Mouse (Mus musculus) lung, embryonic 15.5 days (tissue): ENCODE results near the gene Rlim. TPM values are rescaled to one million over a fixed set of nuclear protein-coding genes. Genes with fewer than 3 reads are reported as not detected.

Experiments
- ATAC-seq: fragments of 200-750 bp; cut with Nextera tagmentation; 2 replicates; pipeline ENCODE4 v1.8.0; 2017; ENCODE audit warnings: moderate number of reproducible peaks, borderline replicate concordance; ENCODE audit not compliant: low FRiP score, low TSS enrichment; ENCODE audit errors: extremely low read depth
- H3K27ac ChIP-seq: fragments of 300-500 bp; sonication (generic); 2 replicates; pipeline ENCODE4 v1.5.1; 2015; ENCODE audit warnings: moderate library complexity, mild to moderate bottlenecking, inconsistent platforms
- H3K27me3 ChIP-seq: fragments of 300-500 bp; sonication (generic); 2 replicates; pipeline ENCODE4 v1.6.1; 2015; ENCODE audit warnings: inconsistent platforms
- H3K36me3 ChIP-seq: fragments of 300-500 bp; sonication (generic); 2 replicates; pipeline ENCODE4 v1.6.1; 2015; ENCODE audit warnings: inconsistent platforms
- H3K4me1 ChIP-seq: fragments of 300-500 bp; sonication (generic); 2 replicates; pipeline ENCODE4 v1.6.1; 2015; ENCODE audit warnings: inconsistent platforms
- H3K4me2 ChIP-seq: fragments of 300-500 bp; sonication (generic); 2 replicates; pipeline ENCODE4 v1.6.1; 2015; ENCODE audit warnings: inconsistent platforms, mild to moderate bottlenecking, moderate library complexity
- H3K4me3 ChIP-seq: fragments of 300-500 bp; sonication (generic); 2 replicates; pipeline ENCODE4 v1.5.1; 2015; ENCODE audit warnings: mild to moderate bottlenecking, inconsistent platforms
- H3K9ac ChIP-seq: fragments of 300-500 bp; sonication (generic); 2 replicates; pipeline ENCODE4 v1.6.1; 2015; ENCODE audit warnings: inconsistent platforms
- H3K9me3 ChIP-seq: fragments of 300-500 bp; sonication (generic); 2 replicates; pipeline ENCODE4 v1.6.1; 2016; ENCODE audit warnings: inconsistent platforms
- WGBS: fragments of 180-500 bp; shearing (Covaris S2); methylation state at CpG from one replicate; pipeline ENCODE4 v1.1.7; 2015; 5-methylcytosine and 5-hydroxymethylcytosine counted together
- polyA plus RNA-seq: library from polyadenylated mRNA; unstranded; fragments of >200 nt; fragmentation: Nextera tagmentation; extraction: Ambion mirVana; gene quantifications from 2 replicates; pipeline ENCODE4 v1.2.1, GENCODE M21; 2015

Rlim gene
- polyA plus RNA-seq, result 40.6 and 43.5 TPM in 2 replicates

DNA sequence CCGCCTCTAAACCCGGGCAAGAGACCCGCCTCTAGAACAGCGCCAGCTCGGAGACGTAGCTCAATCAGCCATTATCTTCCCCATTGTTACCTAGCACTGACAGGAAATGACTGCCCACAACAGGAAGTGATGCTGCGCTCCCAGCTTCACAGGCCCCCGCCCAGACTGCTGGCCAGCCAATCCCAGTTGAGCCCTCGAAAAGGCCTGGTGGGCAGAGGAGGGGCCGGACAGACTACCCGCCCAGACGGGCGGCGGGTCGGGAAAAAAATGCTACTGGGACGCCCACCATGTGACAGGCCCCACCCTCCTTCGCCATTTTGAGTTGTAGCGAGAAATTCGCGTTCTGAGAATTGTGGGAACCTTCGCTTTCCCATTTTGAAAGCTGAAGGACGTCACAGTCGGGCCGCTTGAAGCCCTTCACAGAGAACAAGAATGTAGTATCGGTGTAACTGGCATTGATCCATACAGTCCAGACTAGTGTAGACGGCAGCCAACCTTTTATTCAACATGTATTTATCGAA, at the start of gene Rlim:
Gene Rlim (minus strand): TSS at position 116 of the 521 bp plus-strand sequence.
- Histone ChIP-seq H3K27ac (peak within 1 kb of the TSS; percentile 95), H3K36me3 (0 out of 2 replicates have a peak, but pooled peaks cover 2% of the 10 kb centered on the region), H3K9ac (peak within 1 kb of the TSS; percentile 91), H3K9me3 (no peaks in the 10 kb centered on the region), H3K27me3 (peaks cover 3% of the 10 kb centered on the region; the same call in 1 of the 2 replicates), H3K4me1 (no peaks in the 10 kb centered on the region), H3K4me3 (peak within 1 kb of the TSS; percentile 77), H3K4me2 (peak within 1 kb of the TSS; percentile 51)
- peak; percentile 99 for ATAC-seq
- 18% methylated on average over 27 of the region's 27 CpGs for WGBS

DNA sequence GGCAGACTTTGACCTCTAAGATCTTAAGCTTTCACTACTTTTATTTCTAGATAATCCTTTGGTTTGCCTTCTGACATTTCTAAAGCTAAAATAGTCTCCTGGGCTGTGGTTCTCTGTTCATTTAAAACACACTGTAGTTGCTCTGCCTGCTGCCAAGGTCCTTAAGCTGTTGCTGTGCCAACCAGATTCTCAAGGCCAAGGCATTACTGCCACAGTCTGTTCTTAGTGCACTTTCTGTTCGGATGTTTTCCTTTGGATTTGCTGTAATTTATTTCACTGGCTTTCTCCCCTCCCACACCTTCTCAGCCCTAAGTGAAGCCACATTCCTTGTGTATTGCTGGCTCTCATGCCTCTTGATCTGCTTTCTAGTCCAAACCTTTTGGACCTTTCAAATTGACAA, 36.1 kb upstream of the Rlim start:
- WGBS, result 40% methylated on average over 1 of the region's 1 CpGs
- ATAC-seq, result no peak
- no peak overlapping the region for H3K9ac ChIP-seq
- no peaks in the 10 kb centered on the region for H3K9me3 ChIP-seq
- 0 out of 2 replicates have a peak, but pooled peaks cover 6% of the 10 kb centered on the region for H3K4me1 ChIP-seq
- H3K4me2 ChIP-seq, result no peak overlapping the region
- H3K4me3 ChIP-seq, result no peak overlapping the region
- H3K27ac ChIP-seq, result peak overlapping the region; percentile 33; the same call in 1 of the 2 replicates
- H3K36me3 ChIP-seq, result no peaks in the 10 kb centered on the region
- H3K27me3 ChIP-seq, result 0 out of 2 replicates have a peak, but pooled peaks cover 3% of the 10 kb centered on the region

DNA sequence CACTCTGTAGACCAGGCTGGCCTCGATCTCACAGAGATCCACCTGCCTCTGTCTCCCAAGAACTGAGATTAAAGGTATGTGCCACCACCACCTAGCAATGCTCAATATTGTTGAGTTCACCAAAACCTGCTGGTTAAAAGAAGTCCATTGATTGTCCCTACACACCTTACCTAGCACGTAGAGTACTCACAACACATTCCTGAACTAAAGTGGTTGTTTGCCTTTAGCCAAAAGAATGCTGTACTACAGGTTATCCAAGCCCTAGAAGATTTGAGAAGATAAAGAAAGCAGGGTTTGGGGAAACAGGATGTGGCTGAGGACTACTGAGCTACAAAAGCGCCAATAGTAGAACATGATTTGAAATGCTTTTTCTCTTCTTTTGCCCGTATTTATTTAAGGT, 34.0 kb upstream of the Rlim start:
- Histone ChIP-seq H3K27me3 (0 out of 2 replicates have a peak, but pooled peaks cover 3% of the 10 kb centered on the region), H3K4me1 (0 out of 2 replicates have a peak, but pooled peaks cover 6% of the 10 kb centered on the region), H3K9ac (no peak overlapping the region), H3K4me3 (no peak overlapping the region), H3K27ac (peak overlapping the region; percentile 73), H3K9me3 (no peaks in the 10 kb centered on the region), H3K4me2 (no peak overlapping the region), H3K36me3 (no peaks in the 10 kb centered on the region)
- WGBS, result 53% methylated on average over 4 of the region's 4 CpGs
- ATAC-seq, result peak; percentile 55; the same call in 1 of the 2 replicates

DNA sequence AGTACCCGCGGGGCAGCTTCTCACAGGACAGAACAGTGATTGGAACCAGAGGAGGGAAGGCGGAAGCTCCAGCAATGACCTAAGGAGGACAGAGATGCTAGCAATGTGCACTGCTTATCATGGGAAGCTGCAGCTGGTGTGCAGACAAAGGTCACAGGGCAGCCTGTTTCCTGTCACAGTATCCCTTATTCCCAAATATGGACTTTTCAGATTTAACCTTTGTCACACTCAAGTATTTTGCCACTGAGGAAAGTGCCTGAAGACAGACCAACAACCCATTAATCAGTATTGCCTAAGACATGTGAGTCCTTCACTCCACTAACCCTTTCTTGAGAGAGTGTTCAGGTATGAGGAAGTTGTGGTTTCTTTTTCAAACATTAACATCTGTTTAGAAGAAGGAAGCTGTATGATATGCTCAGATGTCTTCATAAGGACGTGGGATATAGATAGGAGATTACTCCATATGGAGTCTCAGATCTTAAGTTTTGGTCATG, 32.3 kb upstream of the Rlim start:
- Histone ChIP-seq H3K4me3 (no peak overlapping the region), H3K4me2 (no peak overlapping the region), H3K27me3 (0 out of 2 replicates have a peak, but pooled peaks cover 3% of the 10 kb centered on the region), H3K27ac (peak overlapping the region; percentile 45), H3K36me3 (no peaks in the 10 kb centered on the region), H3K9ac (no peak overlapping the region), H3K9me3 (no peaks in the 10 kb centered on the region), H3K4me1 (0 out of 2 replicates have a peak, but pooled peaks cover 6% of the 10 kb centered on the region)
- 28% methylated on average over 4 of the region's 4 CpGs for WGBS
- ATAC-seq, result no peak

DNA sequence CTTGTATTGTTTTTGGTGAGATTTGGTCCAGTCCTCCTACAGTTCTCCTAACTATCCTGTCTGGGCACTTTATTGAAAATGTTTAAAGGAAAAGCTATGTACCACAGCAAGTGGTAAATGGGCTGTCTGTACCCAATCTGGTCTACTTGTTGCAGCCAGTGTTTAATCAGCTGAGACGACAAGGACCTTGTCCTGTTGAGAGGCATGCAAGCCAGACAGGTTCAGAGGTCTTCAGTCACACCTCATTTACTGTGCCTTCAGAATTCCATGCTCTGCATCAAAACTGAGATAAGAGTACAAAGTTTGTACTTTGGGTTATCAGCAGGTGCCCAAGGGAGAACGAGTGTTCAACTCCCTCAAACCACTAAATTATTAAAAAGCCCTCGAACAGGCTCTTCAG, 13.7 kb upstream of the Rlim start:
- H3K27ac ChIP-seq, result peak overlapping the region; percentile 53; the same call in 1 of the 2 replicates
- H3K9ac ChIP-seq, result no peak overlapping the region
- H3K36me3 ChIP-seq, result no peaks in the 10 kb centered on the region
- no peak overlapping the region for H3K4me2 ChIP-seq
- ATAC-seq, result no peak
- no peaks in the 10 kb centered on the region for H3K9me3 ChIP-seq
- no peak overlapping the region for H3K4me3 ChIP-seq
- no peaks in the 10 kb centered on the region for H3K4me1 ChIP-seq
- 25% methylated on average over 3 of the region's 3 CpGs for WGBS
- H3K27me3 ChIP-seq, result peaks cover 16% of the 10 kb centered on the region; the same call in 1 of the 2 replicates

DNA sequence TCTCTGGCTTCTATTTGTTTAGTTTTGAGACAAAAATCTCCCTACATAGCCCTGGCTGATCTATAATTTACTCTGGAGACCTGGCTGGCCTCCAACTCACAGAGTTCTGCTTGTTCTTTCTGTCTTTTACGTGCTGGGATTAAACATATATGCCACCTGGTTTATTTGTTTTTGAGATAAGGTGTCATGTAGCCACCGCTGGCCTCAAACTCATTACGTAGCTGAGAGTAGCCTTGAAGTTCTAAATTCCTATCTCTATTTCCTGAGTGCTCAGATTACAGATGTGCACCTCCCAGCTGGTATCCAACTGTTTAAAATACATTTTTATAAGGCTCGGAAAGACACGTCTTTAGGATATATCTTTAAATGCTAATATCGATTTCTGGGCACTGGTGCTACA, 12.8 kb upstream of the Rlim start:
- Histone ChIP-seq H3K9ac (no peak overlapping the region), H3K27me3 (peaks cover 16% of the 10 kb centered on the region; the same call in 1 of the 2 replicates), H3K4me1 (no peaks in the 10 kb centered on the region), H3K27ac (no peak overlapping the region), H3K36me3 (no peaks in the 10 kb centered on the region), H3K4me2 (no peak overlapping the region), H3K9me3 (no peaks in the 10 kb centered on the region), H3K4me3 (no peak overlapping the region)
- 25% methylated on average over 6 of the region's 6 CpGs for WGBS
- ATAC-seq, result no peak

DNA sequence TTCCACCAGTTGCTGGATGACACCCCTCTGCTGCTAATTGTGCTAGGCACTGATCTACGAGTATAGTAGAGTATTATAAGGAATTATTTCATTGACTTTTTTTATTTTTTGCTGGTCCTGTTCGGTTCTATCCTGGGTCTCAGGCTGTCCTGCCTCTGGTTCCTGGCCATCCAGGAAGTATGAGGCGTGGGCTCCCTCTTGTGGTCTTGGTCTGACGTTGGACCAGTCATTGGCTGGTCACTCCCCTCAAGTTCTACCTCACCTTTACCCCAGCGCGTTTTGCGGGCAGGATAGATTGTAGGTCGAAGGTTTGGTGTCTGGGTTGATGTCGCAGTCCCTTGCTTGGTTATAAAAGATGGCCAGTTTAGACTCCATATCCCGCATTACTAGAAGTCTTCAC, 10.6 kb upstream of the Rlim start:
- Histone ChIP-seq H3K27me3 (peaks cover 16% of the 10 kb centered on the region; the same call in 1 of the 2 replicates), H3K9ac (no peak overlapping the region)
- ATAC-seq, result no peak

DNA sequence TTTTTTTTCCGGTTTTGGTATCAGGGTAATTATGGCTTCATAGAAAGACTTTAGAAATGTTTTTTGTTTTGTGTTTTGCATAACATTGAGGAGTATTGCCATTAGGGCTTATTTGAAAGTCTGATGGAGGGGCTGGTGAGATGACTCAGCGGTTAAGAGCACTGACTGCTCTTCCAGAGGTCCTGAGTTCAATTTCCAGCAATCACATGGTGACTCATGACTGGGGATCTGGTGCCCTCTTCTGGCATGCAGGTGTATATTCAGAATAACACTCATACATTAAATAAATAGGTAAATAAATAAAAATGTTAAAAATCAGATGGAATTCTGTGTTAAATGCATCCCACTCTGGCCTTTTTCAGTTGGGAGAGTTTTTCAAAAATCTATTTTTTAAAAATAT, 9.3 kb upstream of the Rlim start:
- Histone ChIP-seq H3K4me3 (no peak overlapping the region), H3K9me3 (no peaks in the 10 kb centered on the region), H3K4me1 (no peaks in the 10 kb centered on the region), H3K4me2 (no peak overlapping the region), H3K9ac (no peak overlapping the region), H3K27ac (no peak overlapping the region), H3K36me3 (no peaks in the 10 kb centered on the region), H3K27me3 (peaks cover 18% of the 10 kb centered on the region; the same call in 1 of the 2 replicates)
- 68% methylated on average over 2 of the region's 2 CpGs for WGBS
- ATAC-seq, result no peak

More for the DNA sequence above, 10.6 kb upstream of the Rlim start:
- Histone ChIP-seq H3K27ac (no peak overlapping the region), H3K4me3 (no peak overlapping the region), H3K9me3 (no peaks in the 10 kb centered on the region), H3K4me2 (no peak overlapping the region), H3K36me3 (no peaks in the 10 kb centered on the region), H3K4me1 (no peaks in the 10 kb centered on the region)
- 41% methylated on average over 10 of the region's 10 CpGs for WGBS

DNA sequence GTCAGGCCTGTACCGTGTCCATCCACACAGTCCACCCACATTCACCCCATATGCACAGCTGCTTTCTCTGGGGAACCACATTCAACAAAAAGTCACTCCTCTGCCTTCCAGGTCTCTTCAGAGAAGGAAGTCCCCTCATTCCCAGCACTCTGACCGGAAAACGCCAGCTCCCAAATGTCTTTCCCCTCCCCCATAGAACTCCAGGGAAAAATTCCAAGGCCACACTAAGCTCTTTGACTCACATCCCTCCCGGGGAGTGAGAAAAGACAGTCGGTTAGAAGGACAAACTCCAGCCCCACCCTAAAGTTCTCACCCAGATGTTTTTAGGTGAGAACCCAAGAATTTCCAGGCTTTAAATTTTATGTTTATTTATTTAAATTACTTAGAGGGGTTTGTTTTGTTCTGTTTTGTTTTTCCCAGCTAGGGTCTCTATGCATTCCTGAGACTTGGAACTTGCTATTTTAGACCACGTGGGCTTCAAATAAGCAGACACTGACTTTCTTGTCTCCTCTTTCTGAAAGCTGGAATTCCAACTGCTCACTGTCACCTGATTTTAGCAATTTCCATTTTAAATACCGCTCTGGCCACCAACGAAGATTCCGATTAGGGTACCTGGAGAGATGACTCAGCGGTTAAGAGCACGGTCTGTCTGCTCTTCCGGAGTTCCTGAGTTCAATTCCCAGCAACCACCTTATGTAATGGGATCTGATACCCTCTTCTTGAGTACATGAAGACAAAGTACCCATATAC, 6.3 kb upstream of the Rlim start:
- Histone ChIP-seq H3K4me3 (no peak overlapping the region), H3K27ac (no peak overlapping the region), H3K36me3 (no peaks in the 10 kb centered on the region)

DNA sequence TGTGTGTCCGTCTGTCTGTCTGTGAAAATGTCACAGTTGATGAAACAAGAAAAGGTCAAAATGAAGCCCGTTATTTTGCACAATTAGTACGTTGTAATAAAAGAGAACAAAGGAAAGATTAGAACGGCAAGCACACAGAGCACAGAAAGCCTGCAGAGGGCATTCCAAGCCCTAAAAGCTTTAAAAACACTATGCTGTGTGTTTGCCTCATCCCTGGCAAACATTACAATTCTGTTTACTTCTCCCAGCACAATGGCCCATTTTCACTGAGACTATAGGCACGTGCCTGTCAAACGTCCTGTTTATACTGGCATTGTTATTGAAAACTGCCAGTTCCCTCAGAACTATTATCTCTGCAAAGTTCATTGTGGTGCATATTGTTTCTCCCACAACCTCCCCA, 5.1 kb upstream of the Rlim start:
- no peak overlapping the region for H3K4me3 ChIP-seq
- H3K4me1 ChIP-seq, result no peaks in the 10 kb centered on the region
- WGBS, result 22% methylated on average over 6 of the region's 6 CpGs
- ATAC-seq, result no peak
- peaks cover 3% of the 10 kb centered on the region; the same call in 1 of the 2 replicates for H3K27me3 ChIP-seq
- no peak overlapping the region for H3K4me2 ChIP-seq
- no peaks in the 10 kb centered on the region for H3K36me3 ChIP-seq
- no peak overlapping the region for H3K27ac ChIP-seq
- no peak overlapping the region for H3K9ac ChIP-seq
- no peaks in the 10 kb centered on the region for H3K9me3 ChIP-seq

More for the DNA sequence above, 6.3 kb upstream of the Rlim start:
- Histone ChIP-seq H3K4me2 (no peak overlapping the region), H3K4me1 (no peaks in the 10 kb centered on the region), H3K9ac (no peak overlapping the region), H3K27me3 (0 out of 2 replicates have a peak, but pooled peaks cover 3% of the 10 kb centered on the region), H3K9me3 (no peaks in the 10 kb centered on the region)
- ATAC-seq, result no peak
- WGBS, result 21% methylated on average over 12 of the region's 12 CpGs

DNA sequence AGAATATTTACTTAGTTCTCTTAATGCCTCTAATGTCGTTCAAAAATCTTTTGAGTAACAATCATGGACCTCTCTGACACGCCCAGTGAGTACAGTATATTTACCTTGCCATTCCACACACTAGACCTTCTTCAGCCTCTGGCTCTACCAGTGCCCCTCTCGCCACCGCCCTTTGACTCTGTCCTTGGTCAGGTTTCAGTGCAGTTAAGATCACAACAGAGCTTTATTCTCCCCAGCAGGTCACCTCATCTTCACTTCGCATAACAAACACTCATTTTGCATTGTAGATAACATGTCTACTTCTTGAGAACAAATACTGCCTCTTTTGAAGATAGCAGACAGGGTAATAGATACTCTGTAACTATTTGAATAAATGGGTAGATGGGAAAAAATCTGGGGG, 3.9 kb upstream of the Rlim start:
- no peak overlapping the region for H3K27ac ChIP-seq
- no peaks in the 10 kb centered on the region for H3K36me3 ChIP-seq
- 28% methylated on average over 5 of the region's 5 CpGs for WGBS
- ATAC-seq, result no peak
- H3K27me3 ChIP-seq, result peaks cover 3% of the 10 kb centered on the region; the same call in 1 of the 2 replicates
- no peak overlapping the region for H3K4me3 ChIP-seq
- H3K4me2 ChIP-seq, result no peak overlapping the region
- H3K9ac ChIP-seq, result no peak overlapping the region
- H3K4me1 ChIP-seq, result no peaks in the 10 kb centered on the region
- H3K9me3 ChIP-seq, result no peaks in the 10 kb centered on the region

DNA sequence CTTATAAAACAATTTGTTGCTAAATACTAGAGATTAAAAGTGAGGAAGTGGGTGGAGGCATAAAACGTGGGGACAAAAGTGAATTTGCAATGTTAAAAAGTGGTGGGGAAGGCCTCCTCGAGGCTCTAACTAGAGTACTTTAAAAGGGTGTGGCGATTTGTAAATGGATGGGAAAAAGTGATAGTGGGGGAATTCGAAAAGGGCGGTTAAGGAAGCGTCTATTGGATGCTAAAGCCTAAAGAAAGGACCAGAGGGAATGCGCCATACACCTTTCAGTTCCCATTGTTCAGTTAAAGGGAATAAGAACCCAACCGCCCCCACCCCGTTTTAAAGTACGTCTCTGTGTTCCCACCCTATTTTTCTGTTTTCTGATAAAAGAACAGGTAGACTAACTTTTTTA, 722 bp upstream of the Rlim start:
- H3K4me3 ChIP-seq, result no peak overlapping the region

More for the DNA sequence above, 722 bp upstream of the Rlim start:
- Histone ChIP-seq H3K4me2 (peak overlapping the region; percentile 42), H3K9me3 (no peaks in the 10 kb centered on the region), H3K9ac (no peak overlapping the region), H3K4me1 (no peaks in the 10 kb centered on the region), H3K36me3 (0 out of 2 replicates have a peak, but pooled peaks cover 2% of the 10 kb centered on the region), H3K27me3 (peaks cover 3% of the 10 kb centered on the region; the same call in 1 of the 2 replicates), H3K27ac (peak overlapping the region; percentile 73)
- 70% methylated on average over 10 of the region's 10 CpGs for WGBS
- ATAC-seq, result no peak
